Mouse (Mus musculus): ENCODE data around the gene Fance.
"Not testable (repeated sequence)": the region's sequence is repeated elsewhere in the genome, so short reads cannot be mapped to it uniquely, and the experiment has no call there.

The Fance gene

DNA sequence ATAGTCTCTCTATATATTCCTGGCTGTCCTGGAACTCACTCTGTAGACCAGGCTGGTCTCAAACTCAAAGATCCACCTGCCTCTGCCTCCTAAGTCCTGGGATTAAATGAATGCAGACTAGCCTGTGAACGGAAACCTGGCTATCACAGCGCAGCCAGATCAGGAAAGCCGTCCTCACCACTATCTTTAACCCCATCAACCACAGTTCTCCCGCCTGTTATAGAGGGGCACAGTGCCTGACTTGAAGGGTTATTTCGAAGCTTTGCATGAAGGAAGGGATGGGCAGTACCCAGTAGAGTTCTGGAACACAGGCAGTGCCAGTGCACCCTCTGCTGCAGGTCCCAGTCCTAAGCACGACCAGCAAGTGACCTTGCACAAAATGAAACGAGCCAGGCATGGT is 22.0 kb upstream of the Fance start:
- no peak for DNase-seq (ENCODE audit: low spot score in 2 of 2)

GRCm38 (mm10) chr17:28293716-28294115 is 19.6 kb upstream of the Fance start:
- DNase-seq (ENCODE audit: low spot score in 2 of 2): no peak

GRCm38 (mm10) chr17:28294449-28295333 is 18.6 kb upstream of the Fance start:
- DNase-seq (ENCODE audit: low spot score in 2 of 2): no peak

DNA sequence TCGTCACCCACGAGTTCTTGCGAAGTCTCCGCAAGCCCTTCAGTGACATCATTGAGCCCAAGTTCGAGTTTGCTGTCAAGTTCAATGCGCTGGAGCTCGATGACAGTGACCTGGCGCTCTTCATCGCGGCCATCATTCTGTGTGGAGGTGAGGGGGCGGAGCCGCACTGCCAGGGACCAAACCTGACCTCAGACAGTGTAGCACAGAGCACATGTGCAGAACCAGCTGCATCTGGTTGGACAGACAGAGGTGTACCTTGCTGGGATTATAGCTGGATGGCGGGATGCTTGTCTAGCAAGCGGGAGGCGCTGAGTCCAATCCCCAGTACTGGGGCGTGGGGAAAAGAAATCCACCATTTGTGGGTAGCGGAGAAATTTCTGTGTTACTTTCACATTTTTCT is 14.4 kb upstream of the Fance start:
- DNase-seq (ENCODE audit: low spot score in 2 of 2): no peak

DNA sequence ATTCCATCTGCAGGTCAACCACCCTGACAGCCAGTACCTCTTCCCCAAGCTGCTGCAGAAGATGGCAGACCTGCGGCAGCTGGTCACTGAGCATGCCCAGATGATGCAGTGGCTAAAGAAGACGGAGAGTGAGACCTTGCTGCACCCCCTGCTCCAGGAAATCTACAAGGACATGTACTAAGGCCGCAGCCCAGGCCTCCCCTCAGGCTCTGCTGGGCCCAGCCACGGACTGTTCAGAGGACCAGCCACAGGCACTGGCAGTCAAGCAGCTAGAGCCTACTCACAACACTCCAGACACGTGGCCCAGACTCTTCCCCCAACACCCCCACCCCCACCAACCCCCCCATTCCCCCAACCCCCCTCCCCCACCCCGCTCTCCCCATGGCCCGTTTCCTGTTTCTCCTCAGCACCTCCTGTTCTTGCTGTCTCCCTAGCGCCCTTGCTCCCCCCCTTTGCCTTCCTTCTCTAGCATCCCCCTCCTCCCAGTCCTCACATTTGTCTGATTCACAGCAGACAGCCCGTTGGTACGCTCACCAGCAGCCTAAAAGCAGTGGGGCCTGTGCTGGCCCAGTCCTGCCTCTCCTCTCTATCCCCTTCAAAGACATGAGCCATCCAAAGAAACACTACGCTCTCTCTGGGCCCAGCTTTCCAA is 13.5 kb upstream of the Fance start:
- no peak for DNase-seq (ENCODE audit: low spot score in 2 of 2)

DNA sequence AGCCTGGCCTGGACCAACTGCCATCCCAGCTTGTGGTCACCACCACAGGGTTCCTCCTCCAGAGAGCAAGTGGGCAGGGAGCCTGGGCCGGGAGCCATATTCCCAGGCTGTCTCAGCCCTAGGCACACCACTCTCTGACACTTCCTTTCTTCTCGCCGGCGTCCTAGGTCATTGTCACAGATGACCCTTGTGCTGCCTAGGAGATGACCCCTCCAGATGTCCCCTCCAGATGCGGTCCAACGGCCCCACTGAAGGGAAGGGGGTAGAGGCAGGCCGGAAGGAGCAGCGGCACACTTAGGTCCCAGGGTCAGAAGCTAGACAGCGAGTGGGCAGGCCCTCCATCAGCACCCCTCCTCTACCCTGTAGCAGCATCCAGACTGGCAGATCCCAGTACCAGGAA is 13.0 kb upstream of the Fance start:
- DNase-seq (ENCODE audit: low spot score in 2 of 2): no peak

DNA sequence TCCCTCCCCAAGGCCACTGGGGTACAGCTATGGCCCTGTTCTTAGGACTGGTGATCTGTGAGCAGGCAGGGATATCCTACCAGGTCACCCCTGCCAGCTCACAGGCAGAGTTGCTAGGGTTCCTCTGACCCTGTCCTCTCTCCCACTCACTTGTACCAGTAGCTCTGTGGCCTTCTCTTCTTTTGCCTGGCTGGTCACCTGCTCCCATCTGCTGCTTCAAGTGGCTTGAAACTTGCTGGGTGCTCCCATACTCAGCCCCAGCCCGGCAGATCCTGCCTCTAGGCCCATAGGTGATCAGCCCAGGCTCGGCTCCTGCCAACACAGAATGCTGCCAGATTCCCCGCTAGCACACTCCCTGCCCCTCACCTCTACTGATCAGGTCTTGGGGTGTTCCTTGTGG is 12.5 kb upstream of the Fance start:
- no peak for DNase-seq (ENCODE audit: low spot score in 2 of 2)

- no peak for DNase-seq (ENCODE audit: low spot score in 2 of 2)
Measured at GRCm38 (mm10) chr17:28305172-28305571, 8.1 kb upstream of the Fance start.

DNA sequence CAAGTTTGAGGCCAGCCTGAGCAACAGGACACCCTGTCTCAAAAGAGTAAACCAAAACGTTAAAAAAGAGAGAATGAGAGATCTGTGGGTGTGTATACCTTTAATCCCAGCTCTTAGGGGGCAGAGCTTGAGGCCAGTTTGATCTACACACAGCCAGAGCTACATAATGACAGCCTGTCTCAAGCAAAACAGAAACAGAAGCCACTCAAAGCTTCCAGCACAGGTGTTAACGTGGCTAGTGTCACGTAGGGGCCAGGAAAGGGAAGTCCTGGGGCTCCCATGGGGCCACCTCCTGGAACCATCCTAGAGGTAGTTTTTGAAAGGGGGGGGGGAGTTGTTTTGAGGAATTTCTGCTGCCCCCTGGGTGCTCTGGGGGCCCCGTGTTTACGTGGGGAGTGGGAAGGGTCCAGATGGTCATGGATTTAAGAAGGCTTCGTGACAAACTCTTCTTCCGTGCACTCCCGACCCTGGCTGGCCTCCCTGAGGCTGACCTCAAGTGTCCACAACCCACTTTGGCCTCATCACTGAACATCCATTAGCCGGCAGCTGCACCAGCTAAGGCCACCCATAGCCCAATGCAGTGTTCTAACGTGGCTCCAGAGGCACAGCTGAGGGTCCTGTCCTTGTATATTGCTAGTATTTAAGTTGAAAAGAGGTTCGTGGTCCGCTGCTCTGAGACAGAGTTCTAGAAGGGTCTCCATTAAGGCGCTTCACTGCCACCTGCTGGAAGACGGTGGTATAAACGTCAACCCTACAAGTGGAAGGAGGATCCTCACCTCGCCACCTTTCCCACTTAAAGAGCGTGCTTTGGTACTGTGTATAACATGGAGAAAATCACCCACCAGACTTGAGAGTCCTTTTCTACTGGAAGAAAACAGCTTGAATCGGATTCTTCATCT is 4.8 kb upstream of the Fance start:
- DNase-seq (ENCODE audit: low spot score in 2 of 2): peak; percentile 73 to 91

DNA sequence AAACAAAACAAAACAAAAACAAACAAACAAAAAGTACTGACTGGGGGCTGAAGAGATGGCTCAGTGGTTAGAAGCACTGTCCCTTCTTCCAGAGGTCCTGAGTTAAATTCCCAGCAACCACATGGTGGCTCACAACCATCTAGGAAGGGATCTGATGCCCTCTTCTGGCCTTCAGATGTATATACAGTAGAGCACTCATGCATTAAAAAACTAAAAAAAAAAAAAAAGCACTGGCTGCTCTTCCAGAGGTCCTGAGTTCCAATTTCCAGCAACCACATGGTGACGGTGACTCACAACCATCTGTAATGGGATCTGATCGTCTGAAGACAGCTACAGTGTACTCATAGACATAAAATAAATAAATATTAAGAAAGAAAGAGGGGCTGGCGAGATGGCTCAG is 2.5 kb upstream of the Fance start:
- DNase-seq (ENCODE audit: low spot score in 2 of 2): no peak

GRCm38 (mm10) chr17:28311366-28312132 is 1.8 kb upstream of the Fance start:
- DNase-seq (ENCODE audit: low spot score in 2 of 2): no peak

DNA sequence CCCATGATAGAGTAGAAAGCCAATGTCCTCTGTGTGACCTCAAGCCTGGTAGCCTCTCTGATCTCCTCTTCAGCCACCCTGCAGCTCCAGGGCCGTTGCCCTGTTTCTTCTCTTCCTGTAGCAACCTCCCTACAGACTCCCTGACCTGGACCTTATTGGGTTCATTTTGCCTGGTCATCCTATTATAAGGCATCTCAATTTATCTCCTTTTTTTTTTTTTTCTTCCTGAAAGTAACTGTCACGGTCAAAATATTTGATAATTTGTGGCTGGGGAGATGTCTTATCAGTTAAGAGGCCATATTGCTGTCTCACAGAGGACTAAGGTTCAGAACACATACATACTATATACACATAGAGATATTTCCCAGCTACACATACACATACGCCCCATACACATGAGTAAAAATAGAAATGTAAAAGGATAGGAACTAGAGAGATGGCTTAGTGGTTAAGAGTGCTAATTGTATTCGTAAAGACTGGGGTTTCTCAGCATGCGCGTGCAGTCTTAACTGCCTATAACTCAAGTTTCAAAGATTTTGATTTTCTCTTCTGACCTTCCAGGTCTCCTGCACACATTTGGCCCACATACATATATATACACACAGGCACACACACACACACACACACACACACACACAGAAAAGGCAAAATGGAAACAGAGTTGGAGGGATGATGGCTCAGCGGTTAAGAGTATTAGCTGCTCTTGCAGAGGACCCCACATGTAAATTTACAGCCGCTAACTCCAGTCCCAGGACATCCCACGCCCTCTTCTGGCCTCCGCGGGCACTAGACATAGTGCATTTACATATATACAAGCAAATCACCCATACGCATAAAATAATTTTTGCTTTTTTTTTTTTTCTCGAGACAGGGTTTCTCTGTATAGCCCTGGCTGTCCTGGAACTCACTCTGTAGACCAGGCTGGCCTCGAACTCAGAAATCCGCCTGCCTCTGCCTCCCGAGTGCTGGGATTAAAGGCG is 797 bp upstream of the Fance start:
- DNase-seq (ENCODE audit: low spot score in 2 of 2): no peak

- no peak for DNase-seq (ENCODE audit: low spot score in 2 of 2)
Measured at GRCm38 (mm10) chr17:28313880-28314225, 534 bp downstream of the Fance start.

- DNase-seq (ENCODE audit: low spot score in 2 of 2): no peak
Measured at GRCm38 (mm10) chr17:28315611-28316160, 2.4 kb downstream of the Fance start.

DNA sequence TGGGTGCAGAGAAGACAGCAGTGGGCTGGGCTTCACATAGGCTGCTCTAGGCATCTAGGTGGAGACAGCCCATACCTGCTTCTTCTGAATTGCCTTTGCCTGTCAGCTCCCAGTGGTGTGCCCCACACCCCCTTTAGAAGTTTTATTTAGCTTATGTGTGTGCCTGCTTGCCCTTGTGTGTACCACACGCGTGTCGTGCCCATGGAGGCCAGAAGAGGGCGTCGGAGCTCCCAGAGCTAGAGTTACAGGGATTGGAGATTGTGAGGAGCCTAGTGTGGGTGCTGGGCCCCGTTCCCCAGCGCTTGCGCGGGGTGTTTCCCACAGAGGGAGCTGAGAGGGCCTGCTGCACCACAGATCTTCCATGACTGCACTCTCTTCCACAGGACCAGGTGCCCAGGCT is 3.2 kb downstream of the Fance start:
- no peak for DNase-seq (ENCODE audit: low spot score in 2 of 2)

GRCm38 (mm10) chr17:28317091-28317490 is 3.8 kb downstream of the Fance start:
- no peak for DNase-seq (ENCODE audit: low spot score in 2 of 2)

GRCm38 (mm10) chr17:28317725-28318124 is 4.4 kb downstream of the Fance start:
- DNase-seq (ENCODE audit: low spot score in 2 of 2): no peak

GRCm38 (mm10) chr17:28321700-28322099 is 8.4 kb downstream of the Fance start:
- DNase-seq (ENCODE audit: low spot score in 2 of 2): no peak

- no peak for DNase-seq (ENCODE audit: low spot score in 2 of 2)
Measured at GRCm38 (mm10) chr17:28323786-28324185, 10.5 kb downstream of the Fance start.

DNA sequence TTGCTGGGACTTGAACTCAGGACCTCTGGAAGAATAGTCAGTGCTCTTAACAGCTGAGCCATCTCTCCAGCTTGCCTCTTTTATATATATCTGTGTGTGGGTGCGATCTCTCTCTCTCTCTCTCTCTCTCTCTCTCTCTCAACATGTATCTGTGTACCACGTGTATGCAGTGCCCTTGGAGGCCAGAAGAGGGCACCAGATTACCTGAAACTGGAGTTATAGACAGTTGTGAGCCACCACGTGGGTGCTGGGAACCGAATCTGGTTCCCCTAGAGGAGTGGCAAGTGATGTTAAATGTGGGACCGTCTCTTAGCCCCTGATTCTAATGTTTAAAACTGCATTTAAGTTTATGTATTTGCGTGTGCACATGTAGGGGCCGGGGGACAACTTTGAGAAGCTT is 11.1 kb downstream of the Fance start:
- not testable (repeated sequence) for DNase-seq (ENCODE audit: low spot score in 2 of 2)
